Mouse (Mus musculus) liver, embryonic 14.5 days (tissue): ENCODE measurements around the gene Thra.

ENCODE experiments used
- CTCF ChIP-seq: IDR thresholded peaks from 2 replicates; pipeline ENCODE4 v1.5.1; 2016; ENCODE audit warnings: antibody characterized with exemption, low read depth, control low read depth
- EP300 ChIP-seq: IDR thresholded peaks from 2 replicates; pipeline ENCODE4 v1.6.1; 2016; ENCODE audit warnings: antibody characterized with exemption, low read depth

DNA sequence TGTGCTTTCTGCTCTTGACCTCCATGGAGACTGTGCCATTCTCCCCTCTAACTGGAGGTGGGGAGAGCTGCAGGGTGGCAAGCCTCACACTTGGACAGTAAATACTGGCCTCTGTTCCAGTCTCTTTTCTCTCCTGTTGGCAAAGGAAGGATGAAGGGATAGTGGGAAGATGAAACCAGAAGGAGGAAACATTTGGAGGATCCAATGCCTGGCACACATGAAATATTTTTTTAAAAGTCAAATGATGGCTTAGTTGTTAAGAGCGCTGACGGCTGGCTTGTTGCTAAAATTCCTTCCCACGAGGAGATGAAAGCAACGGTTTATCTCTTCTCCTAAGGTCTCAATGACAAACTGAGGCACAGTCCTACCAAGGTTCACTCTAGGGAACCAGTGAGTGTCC lies 5.3 kb upstream of the Thra start:
- TF ChIP-seq CTCF: no peak
- no peak for TF ChIP-seq EP300
